Mouse (Mus musculus): ENCODE data around the gene Prkar1a.

GRCm38 (mm10) chr11:109704311-109705205 is 55.4 kb downstream of the Prkar1a start:
- TF ChIP-seq GATA1 (IDR thresholded peaks at IDR 0.05; ENCODE audit: borderline replicate concordance, low read length) (no peak), FLI1 (IDR thresholded peaks at IDR 0.05; ENCODE audit: low read length) (no peak)

Data from megakaryocyte, embryonic 14.5 days (primary cell).